Mouse (Mus musculus) c-Kit-positive CD71-positive TER-119-positive erythroid progenitor cells, embryonic 14.5 days (primary cell): ENCODE data around the gene Mcm6.
A peak's percentile ranks its signal among the peaks of the same experiment; 100 is the strongest.
"Not testable (repeated sequence)": the region's sequence is repeated elsewhere in the genome, so short reads cannot be mapped to it uniquely, and the experiment has no call there.

Experiments
- DNase-seq: peaks from one replicate; pipeline ENCODE4 v3.0.0-alpha.2; 2013; ENCODE audit warnings: low spot score

The Mcm6 gene

DNA sequence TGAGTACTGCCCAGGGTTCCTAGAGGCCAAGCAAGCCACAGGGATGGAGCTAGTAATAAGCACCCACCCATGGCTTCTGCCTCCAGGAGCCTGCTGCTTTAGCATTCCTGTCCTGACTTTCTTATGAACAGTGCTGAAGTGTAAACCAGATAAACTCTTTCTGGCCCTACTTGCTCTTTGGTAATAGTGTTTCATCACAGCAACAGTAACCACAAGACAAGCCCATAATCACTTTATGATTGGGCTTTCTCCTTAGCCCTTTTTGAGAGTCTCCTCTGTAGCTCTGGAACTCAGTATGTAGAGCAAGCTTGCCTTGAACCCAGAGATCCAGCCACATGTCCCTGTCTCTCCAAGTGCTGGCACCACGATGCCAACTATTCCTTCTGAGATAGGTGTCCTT is 29.2 kb downstream of the Mcm6 start:
- no peak for DNase-seq

DNA sequence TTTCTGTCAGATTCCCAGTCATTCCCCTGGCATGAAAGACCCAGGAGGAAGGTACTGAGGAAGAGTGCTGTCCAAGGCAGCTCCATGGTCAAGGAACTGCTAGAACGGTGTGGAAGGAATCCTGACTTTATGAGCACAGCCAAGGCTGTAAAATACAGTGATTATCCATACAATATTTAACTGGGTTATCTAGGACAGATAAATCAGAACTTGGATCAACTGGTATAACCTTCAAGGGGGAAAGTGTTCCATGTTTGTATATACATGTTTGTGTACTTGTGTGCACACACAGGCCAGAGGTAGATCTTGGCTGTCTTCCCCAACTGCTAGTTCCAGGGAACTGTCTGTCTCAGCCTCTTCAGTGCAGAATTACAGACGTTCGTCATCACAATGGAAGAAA is 31.2 kb downstream of the Mcm6 start, which contains the start of gene Lct:
TSS of gene Lct (minus strand) at position 101 of the 400 bp plus-strand sequence.
- DNase-seq: no peak

DNA sequence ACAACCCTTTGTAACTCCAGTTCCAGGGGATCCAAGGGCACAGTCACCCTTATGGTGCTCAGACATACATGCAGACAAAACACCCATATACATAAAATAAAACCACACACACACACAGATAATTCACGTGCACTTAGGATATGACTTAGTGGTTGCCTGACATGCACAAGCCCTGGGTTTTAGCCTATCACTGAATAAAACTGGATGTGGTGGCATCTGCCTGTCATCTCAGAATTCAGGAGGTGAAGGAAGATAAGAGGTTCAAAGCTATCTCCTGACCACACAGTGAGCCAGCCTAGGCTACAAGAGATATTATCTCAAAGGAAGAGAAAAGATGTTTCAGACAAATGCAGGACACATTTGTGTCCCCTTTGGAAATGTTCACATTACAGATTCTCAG is 32.3 kb downstream of the Mcm6 start:
- no peak for DNase-seq

DNA sequence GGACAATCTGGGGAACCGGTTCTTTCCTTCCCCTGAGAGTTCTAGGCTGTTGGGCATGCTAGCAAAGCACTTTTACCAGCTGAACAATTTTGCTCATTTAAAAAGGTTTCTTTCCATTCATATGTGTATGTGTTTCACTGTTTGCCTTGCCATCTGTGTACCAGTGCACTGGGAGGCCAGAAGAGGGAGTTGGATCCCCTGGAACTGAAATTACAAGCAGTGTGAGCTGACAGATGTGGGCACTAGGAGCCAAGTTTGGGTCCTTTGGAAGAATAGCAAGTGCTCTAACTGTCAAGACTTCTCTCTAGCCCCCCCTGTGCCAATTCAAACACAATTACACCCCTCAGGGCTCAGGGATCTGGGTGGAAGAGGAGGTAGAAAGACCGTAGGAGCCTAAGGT is 34.7 kb downstream of the Mcm6 start:
- DNase-seq: no peak

DNA sequence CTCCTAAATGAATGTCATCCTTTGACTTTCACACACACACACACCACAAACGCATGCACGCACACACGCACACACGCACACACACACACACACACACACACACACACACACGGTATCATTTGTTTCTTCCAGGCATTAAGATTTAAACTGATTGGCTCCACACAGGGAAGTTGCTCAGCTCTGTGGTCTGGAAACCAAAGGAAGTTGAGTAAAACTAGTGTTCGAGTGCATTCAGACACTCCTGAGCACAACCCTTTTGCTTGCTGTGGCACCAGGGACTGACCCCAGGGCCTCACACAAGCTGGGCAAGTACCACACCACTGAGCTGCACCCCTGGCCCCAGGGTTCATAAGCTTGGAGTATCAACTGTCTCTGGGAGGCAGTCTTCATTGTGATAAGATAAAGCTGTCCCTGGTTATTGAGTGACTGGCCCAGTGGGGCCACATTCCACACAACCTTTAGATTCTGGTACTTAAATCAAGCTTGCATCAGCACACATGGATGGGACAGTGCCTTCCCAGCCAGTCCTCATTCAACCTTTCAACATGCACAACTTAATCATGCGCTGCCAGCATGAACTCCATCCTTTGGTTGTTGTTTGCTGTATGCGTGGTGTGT is 36.3 kb downstream of the Mcm6 start:
- DNase-seq: no peak

DNA sequence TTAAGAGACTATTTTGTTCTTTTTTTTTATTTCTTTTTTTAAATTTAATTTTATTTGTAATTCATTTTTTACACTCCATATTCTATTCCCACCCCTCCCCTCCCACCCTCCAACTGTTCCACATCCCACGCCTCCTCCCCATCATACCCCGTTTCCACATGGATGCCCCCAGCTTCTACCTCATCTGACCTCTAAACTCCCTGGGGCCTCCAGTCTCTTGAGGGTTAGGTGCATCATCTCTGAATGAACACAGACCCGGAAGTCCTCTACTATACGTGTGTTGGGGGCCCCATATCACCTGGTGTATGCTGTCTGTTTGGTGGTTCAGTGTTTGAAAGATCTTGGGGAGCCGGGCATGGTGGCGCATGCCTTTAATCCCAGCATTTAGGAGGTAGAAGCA is 40.2 kb downstream of the Mcm6 start:
- DNase-seq: not testable (repeated sequence)

DNA sequence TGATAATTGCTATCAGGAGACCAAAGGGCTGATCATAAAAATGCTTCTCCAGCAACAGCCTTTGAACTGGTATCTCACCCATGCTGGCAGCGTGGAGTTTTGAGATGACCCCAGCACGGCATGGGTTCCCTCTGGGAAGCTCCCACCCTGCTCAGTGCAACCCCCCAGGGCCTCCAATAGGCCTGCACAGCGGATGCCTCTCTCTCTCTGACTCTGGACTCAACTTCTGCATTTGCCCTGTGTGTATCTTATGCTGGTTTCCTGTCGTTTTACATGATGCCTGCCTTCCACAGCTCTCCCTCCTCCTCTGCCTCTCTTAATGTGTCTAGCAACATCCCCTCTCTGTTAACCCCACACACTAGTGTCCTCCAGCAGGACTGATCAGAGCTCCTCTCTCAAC is 44.8 kb downstream of the Mcm6 start:
- no peak for DNase-seq

DNA sequence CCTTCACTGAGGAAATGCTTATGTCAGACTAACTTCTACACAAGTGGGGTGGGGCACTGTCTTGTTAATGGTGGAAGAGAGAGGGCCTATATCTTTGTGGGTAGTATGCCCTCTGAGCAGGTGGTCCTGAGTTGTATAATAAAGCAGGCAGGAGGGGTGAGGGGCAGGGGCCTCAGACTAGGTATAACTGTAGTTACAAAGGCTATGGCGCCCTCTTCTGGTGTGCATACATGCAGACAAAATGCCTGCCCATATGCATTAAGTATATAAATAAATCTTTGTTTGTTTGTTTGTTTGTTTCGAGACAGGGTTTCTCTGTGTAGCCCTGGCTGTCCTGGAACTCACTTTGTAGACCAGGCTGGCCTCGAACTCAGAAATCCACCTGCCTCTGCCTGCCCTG is 50.4 kb downstream of the Mcm6 start:
- DNase-seq: no peak

DNA sequence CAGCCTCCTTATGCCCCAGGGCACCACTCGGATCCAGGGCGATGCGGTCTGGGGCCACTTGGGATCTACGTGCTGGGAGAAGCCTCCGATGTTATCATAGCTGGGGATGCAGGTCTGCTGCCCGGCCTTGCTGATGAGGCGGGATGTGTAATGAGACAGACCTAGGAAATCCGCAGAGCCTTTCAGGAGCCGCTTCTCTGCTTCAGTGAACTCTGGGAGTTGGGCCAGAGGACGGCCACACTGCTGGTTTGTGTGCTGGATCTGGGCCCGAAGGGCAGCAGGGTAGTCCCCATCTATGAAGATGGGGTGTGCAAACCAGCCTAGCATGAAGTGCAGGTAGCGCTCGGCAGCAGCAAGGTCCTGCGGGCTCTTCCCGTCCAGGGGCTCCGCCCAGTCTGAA is 55.6 kb downstream of the Mcm6 start:
- no peak for DNase-seq

DNA sequence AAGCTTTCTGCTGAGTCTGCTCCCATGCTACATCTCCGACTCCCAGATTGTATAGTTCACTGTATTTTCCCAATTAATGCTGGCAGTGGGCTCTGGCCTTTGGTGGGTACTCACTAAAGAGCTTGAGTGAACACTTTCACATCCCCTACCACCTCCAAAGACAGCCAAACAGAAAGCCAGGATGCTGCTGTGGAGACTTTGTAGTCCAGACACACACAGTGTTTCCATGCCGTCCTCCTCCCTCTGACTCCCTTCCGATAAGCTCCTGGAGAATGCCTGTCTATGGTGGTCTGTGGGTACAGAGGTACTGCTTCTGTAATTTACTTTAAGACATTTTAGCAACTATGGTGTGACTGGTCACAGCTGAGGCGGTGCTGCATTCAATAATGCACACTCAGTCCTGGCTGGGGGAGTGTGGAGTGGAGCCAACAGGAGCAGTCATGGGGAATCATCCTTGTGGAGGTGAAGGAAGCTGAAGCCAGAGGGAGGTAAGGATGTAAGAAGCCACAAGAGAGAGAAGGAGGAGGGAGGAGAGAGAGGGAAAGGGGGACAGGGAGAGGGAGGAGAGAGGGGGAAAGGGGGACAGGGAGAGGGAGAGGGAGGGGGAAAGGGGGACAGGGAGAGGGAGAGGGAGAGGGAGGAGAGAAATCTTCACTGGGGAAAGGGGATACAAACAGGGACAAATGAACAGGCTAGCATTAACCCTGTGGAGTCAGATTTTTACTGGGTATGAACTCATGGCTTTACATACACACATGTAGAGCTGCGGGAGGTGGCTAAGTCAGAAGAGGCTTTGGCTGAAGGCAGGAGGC is 63.5 kb downstream of the Mcm6 start:
- DNase-seq: no peak

DNA sequence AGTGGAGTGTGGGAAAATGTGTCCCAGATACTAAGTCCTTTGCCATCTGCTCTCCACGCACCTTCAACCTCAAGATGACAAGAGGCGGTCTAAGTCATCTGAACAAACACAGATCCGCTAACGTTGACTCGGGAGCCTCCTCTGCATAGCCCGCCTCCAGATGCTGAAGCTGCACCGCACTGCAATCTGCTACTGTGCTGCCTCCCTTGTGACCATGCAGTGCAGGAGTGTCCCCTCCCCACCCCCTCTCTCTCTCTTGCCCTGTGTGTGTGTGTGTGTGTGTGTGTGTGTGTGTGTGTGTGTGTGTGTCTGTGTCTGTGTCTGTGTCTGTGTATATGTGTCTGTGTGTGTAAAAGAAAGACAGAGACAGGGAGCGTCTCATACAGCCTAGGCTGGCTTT is 64.2 kb downstream of the Mcm6 start:
- no peak for DNase-seq

DNA sequence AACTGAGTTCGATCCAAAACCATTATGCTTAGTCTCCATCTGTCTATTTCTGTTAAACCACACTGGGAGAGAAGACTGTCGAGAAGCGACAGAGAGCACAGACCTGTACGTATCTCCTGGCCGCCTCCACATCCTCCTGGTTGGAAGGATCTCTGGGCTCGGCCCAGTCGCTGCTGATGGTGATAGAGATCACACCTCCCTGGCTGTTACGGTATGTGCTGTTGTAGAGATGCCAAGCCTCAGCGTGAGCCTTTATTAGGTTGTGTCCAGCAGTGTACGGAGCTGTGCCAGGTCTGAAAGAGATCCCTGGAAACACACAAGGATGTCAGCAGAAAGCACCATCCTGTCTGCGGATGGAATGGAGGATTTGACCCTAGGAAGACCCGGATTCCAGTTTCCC is 65.9 kb downstream of the Mcm6 start:
- no peak for DNase-seq

DNA sequence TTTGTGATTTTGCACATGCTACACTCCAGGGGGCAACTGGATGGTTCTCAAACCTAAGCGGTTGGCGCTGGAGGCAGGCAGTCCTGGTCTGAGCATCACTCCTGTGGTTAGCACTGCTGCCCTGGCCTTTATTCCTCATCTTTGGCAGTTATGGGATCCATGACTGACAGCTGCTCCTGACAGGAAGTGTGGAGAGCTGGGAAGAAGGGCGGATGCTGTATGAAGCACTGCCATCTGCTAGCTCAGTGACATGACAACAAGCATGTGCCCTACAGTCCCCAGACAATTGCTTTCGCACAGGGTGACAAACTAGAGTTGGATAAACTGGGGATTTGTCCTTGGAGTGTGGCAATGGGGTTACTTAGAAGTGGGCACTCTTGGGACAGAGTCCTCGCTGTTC is 69.2 kb downstream of the Mcm6 start:
- no peak for DNase-seq

DNA sequence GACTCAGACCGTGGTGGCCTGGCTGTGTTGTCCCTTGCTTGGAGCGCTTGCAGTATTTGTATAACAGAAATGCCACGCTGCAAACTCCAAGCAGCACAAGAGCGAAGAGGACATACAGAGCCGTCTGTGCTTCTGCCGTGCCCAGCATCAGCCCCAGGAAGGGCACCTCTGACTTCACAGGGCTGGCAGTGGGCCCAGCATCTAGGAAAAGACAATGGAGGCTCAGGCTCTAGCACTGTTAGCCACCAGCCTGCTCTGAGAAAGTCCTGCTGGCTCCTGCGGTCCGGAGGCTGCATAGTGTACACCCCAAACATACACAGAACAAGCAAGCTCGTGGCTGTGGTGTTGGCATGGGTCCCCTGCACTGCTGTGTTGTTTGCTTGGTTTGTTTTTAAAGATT is 74.3 kb downstream of the Mcm6 start:
- DNase-seq: no peak

DNA sequence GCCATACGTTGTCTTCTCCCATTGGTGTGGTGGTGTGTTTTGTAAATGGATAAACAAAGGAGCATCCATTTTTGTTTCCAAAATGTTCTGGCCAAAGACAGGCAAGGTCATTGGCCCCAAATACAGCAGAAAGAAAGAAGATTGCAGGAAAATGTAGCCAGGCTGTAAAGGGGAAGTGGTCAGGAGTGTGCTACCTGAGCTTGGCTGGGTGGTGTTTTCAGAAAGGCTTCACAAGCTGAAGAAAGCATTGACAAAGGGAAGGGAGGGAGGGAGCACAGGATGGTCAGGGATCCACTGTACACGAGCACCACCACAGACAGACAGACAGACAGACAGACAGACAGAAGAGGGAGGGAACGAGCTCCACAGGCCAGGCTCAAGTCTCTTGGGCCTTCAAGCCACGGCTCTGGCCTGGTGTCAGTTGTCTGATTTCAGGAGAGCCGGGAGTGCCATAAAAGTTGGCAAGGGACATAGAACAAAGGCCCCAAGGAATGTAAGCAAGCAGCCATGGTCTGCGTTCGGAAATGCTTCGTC is 75.2 kb downstream of the Mcm6 start:
- no peak for DNase-seq

DNA sequence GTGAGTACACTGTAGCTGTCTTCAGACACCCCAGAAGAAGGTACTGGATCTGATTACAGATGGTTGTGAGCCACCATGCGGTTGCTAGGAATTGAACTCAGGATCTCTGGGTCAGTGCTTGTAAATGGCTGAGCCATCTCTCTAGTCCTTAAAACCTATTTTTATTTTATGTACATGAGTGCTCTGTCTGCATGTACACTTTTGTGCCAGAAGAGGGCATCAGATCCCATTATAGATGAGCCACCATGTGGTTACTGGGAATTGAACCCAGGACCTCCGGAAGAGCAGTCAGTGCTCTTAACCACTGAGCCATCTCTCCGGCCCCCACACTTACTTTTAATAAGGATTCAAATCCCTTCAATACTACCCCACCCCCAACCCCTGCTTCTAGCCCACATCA is 76.5 kb downstream of the Mcm6 start:
- no peak for DNase-seq

DNA sequence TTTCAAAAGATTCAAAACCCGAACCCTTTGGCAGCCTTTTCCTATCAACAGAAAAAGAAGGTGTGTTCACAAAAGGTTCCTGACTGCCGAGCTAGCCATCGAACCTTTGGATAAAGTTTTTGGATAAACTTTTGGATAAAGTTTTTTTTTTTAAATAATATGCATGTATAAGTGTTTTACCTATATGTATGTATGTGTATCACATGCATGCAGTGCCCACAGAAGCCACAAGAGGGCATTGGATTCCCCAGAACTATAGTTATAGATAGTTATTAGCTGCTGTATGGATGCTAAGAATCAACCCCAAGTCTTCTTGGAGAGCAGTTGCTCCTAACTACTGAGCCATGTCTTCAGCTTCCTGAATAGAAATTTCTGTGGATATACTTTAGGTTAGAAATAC is 77.7 kb downstream of the Mcm6 start:
- DNase-seq: peak; percentile 32
